Mouse (Mus musculus) liver, adult 2 months (tissue): ENCODE results near the gene Jrkl.

Experiments
- CTCF ChIP-seq: fragments of 200-500 bp; IDR thresholded peaks from 2 replicates; pipeline ENCODE4 v1.5.1; 2011; ENCODE audit warnings: low read depth, low read length, control low read depth
- POLR2A ChIP-seq: fragments of 200-500 bp; IDR thresholded peaks from 2 replicates; pipeline ENCODE4 v1.6.1; 2011; ENCODE audit warnings: low read length, control low read depth; ENCODE audit not compliant: insufficient read depth; ENCODE audit errors: extremely low read depth

DNA sequence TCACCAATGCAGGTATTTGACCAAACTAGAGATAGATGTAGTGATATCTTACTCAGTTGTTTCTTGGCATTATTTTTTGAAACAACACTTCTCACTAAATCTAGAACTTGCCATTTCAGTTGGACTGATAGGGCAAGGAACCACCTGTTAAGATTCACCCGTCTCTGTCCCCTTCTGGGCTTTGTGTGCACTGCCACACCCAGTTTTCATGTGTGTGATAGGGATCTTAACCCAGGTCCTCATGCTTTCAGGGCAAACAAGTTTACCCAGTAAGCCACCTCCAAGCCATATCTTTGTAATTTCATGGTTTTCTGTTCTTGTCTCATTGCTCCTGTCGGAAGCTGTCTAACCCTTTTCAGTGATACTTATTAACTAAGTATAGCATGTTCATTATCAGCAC is 5.6 kb upstream of the Jrkl start:
- TF ChIP-seq CTCF: no peak
- no peak for TF ChIP-seq POLR2A
